Mouse (Mus musculus) lung, adult 2 months (tissue): ENCODE data around the gene Hist1h2bg.

ENCODE experiments used
- CTCF ChIP-seq: fragments of 200-500 bp; IDR thresholded peaks from 2 replicates; pipeline ENCODE4 v1.5.1; 2011; ENCODE audit warnings: mild to moderate bottlenecking, low read length, control low read depth; ENCODE audit not compliant: insufficient read depth
- POLR2A ChIP-seq: fragments of 200-500 bp; IDR thresholded peaks from 2 replicates; pipeline ENCODE4 v1.6.1; 2011; ENCODE audit warnings: low read depth, mild to moderate bottlenecking, control low read depth, low read length, borderline replicate concordance; ENCODE audit errors: extremely low read depth

DNA sequence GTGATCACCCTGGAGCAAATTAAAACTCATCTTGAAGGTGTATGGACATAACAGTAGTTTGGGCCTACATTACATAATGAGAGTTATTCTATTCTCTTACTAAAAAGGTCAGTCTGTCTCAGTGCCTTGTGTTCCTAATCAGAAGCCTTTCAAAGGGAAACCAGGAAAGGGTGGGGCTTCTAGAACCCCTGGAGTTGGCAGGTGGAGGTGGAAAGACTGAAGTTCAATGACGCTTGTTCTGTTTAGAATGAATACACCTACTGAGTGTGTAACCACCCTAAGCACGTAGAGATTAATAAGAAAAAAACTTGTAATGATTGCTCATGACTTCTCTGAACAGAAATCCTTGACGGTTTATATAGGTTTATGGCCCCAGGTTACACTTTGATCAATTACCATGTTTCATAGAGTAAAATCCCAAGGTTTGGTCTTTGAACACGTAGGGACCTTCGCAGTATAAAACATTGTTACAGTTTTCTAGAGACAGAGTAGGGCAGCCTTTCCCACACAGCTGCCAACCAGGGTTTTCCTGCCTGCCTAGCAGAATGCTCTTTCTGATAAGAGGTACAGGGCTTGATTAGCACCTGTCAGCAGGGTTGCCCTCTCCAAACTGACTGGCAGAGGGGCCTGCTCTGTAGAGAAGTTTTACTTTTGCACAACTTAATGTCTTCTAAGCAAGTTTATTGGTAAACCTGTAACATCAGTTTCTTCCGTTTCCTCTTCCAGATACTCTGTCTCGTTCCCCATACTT lies 24.6 kb downstream of the Hist1h2bg start:
- TF ChIP-seq POLR2A (no peak), CTCF (no peak)
